Mouse (Mus musculus) neural tube, embryonic 11.5 days (tissue): ENCODE results near the gene Susd3. TPM values are rescaled to one million over a fixed set of nuclear protein-coding genes. Genes with fewer than 3 reads are reported as not detected.

Source experiments
- ATAC-seq: fragments of 200-750 bp; cut with Nextera tagmentation; 2 replicates; pipeline ENCODE4 v1.8.0; 2017; ENCODE audit warnings: moderate number of reproducible peaks, mild to moderate bottlenecking, moderate TSS enrichment, moderate library complexity; ENCODE audit not compliant: insufficient read depth, low FRiP score, low TSS enrichment
- DNase-seq: peaks from one replicate; pipeline ENCODE4 v3.0.0-alpha.2; 2015; ENCODE audit warnings: low spot score
- H3K27ac ChIP-seq: fragments of 300-500 bp; sonication (generic); 2 replicates; pipeline ENCODE4 v1.5.1; 2014; ENCODE audit warnings: low read depth, mild to moderate bottlenecking, low read length
- H3K27me3 ChIP-seq: fragments of 300-500 bp; sonication (generic); 2 replicates; pipeline ENCODE4 v1.6.1; 2014; ENCODE audit warnings: mild to moderate bottlenecking, low read length, mixed read lengths; ENCODE audit not compliant: control insufficient read depth, insufficient read depth
- H3K36me3 ChIP-seq: fragments of 300-500 bp; sonication (generic); 2 replicates; pipeline ENCODE4 v1.6.1; 2014; ENCODE audit warnings: mild to moderate bottlenecking, low read length, moderate library complexity, mixed read lengths; ENCODE audit not compliant: control insufficient read depth, insufficient read depth
- H3K4me1 ChIP-seq: fragments of 300-500 bp; sonication (generic); 2 replicates; pipeline ENCODE4 v1.6.1; 2014; ENCODE audit warnings: low read length, mixed read lengths; ENCODE audit not compliant: control insufficient read depth, insufficient read depth
- H3K4me2 ChIP-seq: fragments of 300-500 bp; sonication (generic); 2 replicates; pipeline ENCODE4 v1.6.1; 2014; ENCODE audit warnings: low read depth, mild to moderate bottlenecking, moderate library complexity
- H3K4me3 ChIP-seq: fragments of 300-500 bp; sonication (generic); 2 replicates; pipeline ENCODE4 v1.5.1; 2014; ENCODE audit warnings: low read depth, low read length
- H3K9ac ChIP-seq: fragments of 300-500 bp; sonication (generic); 2 replicates; pipeline ENCODE4 v1.6.1; 2014; ENCODE audit warnings: mild to moderate bottlenecking, low read length
- H3K9me3 ChIP-seq: fragments of 300-500 bp; sonication (generic); 2 replicates; pipeline ENCODE4 v1.6.1; 2016; ENCODE audit warnings: low read length; ENCODE audit not compliant: control insufficient read depth
- WGBS: fragments of 180-500 bp; shearing (Covaris S2); extraction: QIAGEN DNeasy Blood & Tissue Kit; methylation state at CpG from one replicate; pipeline ENCODE4 v1.1.7; 2014; 5-methylcytosine and 5-hydroxymethylcytosine counted together
- polyA plus RNA-seq: library from polyadenylated mRNA; unstranded; fragments of >200 nt; fragmentation: Nextera tagmentation; extraction: Ambion mirVana; gene quantifications from 2 replicates; pipeline ENCODE4 v1.2.1, GENCODE M21; 2014

The Susd3 gene
- polyA plus RNA-seq, 1 experiment from 2014 or later: 1.2 TPM

GRCm38 (mm10) chr13:49249634-49250033 lies 1.1 kb upstream of the Susd3 start:
- no peak overlapping the region for H3K4me3 ChIP-seq
- no peak for DNase-seq
- no peak overlapping the region for H3K4me2 ChIP-seq
- H3K27ac ChIP-seq: no peak overlapping the region
- H3K4me1 ChIP-seq: peaks cover 4% of the 10 kb centered on the region; the same call in 1 of the 2 replicates
- ATAC-seq: no peak
- WGBS: 79% methylated on average over 2 of the region's 2 CpGs
- peaks cover 25% of the 10 kb centered on the region for H3K27me3 ChIP-seq
- no peaks in the 10 kb centered on the region for H3K36me3 ChIP-seq
- no peaks in the 10 kb centered on the region for H3K9me3 ChIP-seq
- no peak overlapping the region for H3K9ac ChIP-seq

GRCm38 (mm10) chr13:49248923-49249322 lies 417 bp upstream of the Susd3 start:
- ATAC-seq: no peak
- DNase-seq: no peak
- Histone ChIP-seq H3K27me3 (peaks cover 25% of the 10 kb centered on the region), H3K4me1 (peaks cover 4% of the 10 kb centered on the region; the same call in 1 of the 2 replicates), H3K27ac (no peak overlapping the region), H3K9me3 (no peaks in the 10 kb centered on the region), H3K4me3 (no peak overlapping the region), H3K9ac (no peak overlapping the region), H3K4me2 (no peak overlapping the region), H3K36me3 (no peaks in the 10 kb centered on the region)
- WGBS: 54% methylated on average over 3 of the region's 3 CpGs

GRCm38 (mm10) chr13:49247740-49248466 lies 603 bp downstream of the Susd3 start:
- Histone ChIP-seq H3K9me3 (no peaks in the 10 kb centered on the region), H3K9ac (peak overlapping the region; percentile 14; the same call in 1 of the 2 replicates), H3K4me1 (peaks cover 4% of the 10 kb centered on the region; the same call in 1 of the 2 replicates), H3K4me2 (peak overlapping the region; percentile 60), H3K4me3 (peak overlapping the region; percentile 32), H3K27ac (no peak overlapping the region), H3K36me3 (no peaks in the 10 kb centered on the region), H3K27me3 (peaks cover 25% of the 10 kb centered on the region)
- ATAC-seq (peak; percentile 41; the same call in 1 of the 2 replicates), DNase-seq (peak; percentile 46)
- WGBS: 1% methylated on average over 58 of the region's 58 CpGs

DNA sequence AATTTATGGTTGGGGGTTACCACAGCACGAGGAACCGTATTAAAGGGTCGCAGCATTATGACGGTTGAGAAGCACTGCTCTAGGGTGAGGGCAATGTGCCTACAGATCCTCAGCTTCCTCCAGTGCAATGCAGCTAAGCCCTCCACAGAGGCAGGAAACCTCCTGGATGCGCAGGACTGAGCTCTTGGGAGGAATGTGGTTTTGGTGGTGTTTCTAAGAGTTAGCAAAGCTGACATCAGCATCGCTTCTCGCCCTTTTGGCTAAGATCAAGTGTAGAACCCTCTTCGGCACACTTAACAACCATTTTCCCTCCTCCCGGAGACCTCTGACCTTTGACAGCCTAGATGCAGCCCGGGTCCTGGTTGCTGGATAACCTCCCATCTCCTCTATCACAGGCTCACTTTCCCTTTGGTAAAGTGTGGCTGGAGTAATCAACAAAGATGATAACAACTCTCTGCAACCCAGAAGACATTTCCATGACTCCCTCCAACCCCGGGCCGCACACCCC lies 1.2 kb downstream of the Susd3 start:
- DNase-seq (no peak), ATAC-seq (no peak)
- H3K4me2 ChIP-seq: peak overlapping the region; percentile 60
- H3K9me3 ChIP-seq: no peaks in the 10 kb centered on the region
- peaks cover 4% of the 10 kb centered on the region; the same call in 1 of the 2 replicates for H3K4me1 ChIP-seq
- no peak overlapping the region for H3K27ac ChIP-seq
- H3K27me3 ChIP-seq: peaks cover 25% of the 10 kb centered on the region
- peak overlapping the region; percentile 32 for H3K4me3 ChIP-seq
- 34% methylated on average over 12 of the region's 12 CpGs for WGBS
- no peaks in the 10 kb centered on the region for H3K36me3 ChIP-seq
- no peak overlapping the region for H3K9ac ChIP-seq

DNA sequence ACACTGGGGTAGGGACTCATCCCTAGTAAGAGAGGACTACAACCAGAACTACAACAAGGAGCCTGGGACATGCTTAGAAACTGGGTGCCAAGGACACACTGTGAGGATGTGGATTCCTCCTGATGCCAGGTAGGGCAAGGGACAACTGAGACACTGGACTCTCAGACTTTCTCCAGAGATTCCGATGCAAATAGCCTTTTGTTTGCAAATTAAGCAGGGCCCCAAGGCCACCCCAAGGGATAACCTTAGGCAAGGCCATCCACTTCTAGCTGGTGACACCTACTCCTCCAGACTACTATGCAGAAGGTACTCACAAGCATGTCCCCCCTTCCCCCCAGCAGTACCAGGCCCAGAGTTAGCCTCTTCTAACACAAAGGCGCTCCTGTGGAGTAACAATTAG lies 1.9 kb downstream of the Susd3 start:
- peaks cover 25% of the 10 kb centered on the region for H3K27me3 ChIP-seq
- DNase-seq: no peak
- no peaks in the 10 kb centered on the region for H3K9me3 ChIP-seq
- no peak overlapping the region for H3K9ac ChIP-seq
- H3K36me3 ChIP-seq: no peaks in the 10 kb centered on the region
- 61% methylated on average over 2 of the region's 2 CpGs for WGBS
- no peak for ATAC-seq
- no peak overlapping the region for H3K4me3 ChIP-seq
- H3K4me2 ChIP-seq: no peak overlapping the region
- H3K4me1 ChIP-seq: peaks cover 4% of the 10 kb centered on the region; the same call in 1 of the 2 replicates
- no peak overlapping the region for H3K27ac ChIP-seq

GRCm38 (mm10) chr13:49246011-49246410 lies 2.5 kb downstream of the Susd3 start:
- Histone ChIP-seq H3K36me3 (no peaks in the 10 kb centered on the region), H3K4me3 (no peak overlapping the region), H3K4me1 (peaks cover 4% of the 10 kb centered on the region; the same call in 1 of the 2 replicates), H3K27me3 (peaks cover 25% of the 10 kb centered on the region), H3K27ac (no peak overlapping the region), H3K9ac (no peak overlapping the region), H3K4me2 (no peak overlapping the region), H3K9me3 (no peaks in the 10 kb centered on the region)
- no peak for ATAC-seq
- no peak for DNase-seq
- WGBS: 85% methylated on average over 3 of the region's 3 CpGs

GRCm38 (mm10) chr13:49245251-49245650 lies 3.3 kb downstream of the Susd3 start:
- no peak overlapping the region for H3K9ac ChIP-seq
- H3K36me3 ChIP-seq: no peaks in the 10 kb centered on the region
- DNase-seq: no peak
- no peak overlapping the region for H3K4me2 ChIP-seq
- peaks cover 4% of the 10 kb centered on the region; the same call in 1 of the 2 replicates for H3K4me1 ChIP-seq
- H3K9me3 ChIP-seq: no peaks in the 10 kb centered on the region
- WGBS: 58% methylated on average over 4 of the region's 4 CpGs
- peaks cover 25% of the 10 kb centered on the region for H3K27me3 ChIP-seq
- H3K27ac ChIP-seq: no peak overlapping the region
- no peak for ATAC-seq
- no peak overlapping the region for H3K4me3 ChIP-seq

- DNase-seq: no peak
- no peaks in the 10 kb centered on the region for H3K9me3 ChIP-seq
- H3K27ac ChIP-seq: no peak overlapping the region
- no peak for ATAC-seq
- H3K4me3 ChIP-seq: no peak overlapping the region
- no peak overlapping the region for H3K9ac ChIP-seq
- H3K36me3 ChIP-seq: no peaks in the 10 kb centered on the region
- peaks cover 20% of the 10 kb centered on the region for H3K27me3 ChIP-seq
- H3K4me1 ChIP-seq: peaks cover 4% of the 10 kb centered on the region; the same call in 1 of the 2 replicates
- no peak overlapping the region for H3K4me2 ChIP-seq
- WGBS: 92% methylated on average over 2 of the region's 2 CpGs
Observed at GRCm38 (mm10) chr13:49243492-49243891, 5.0 kb downstream of the Susd3 start.
